Mouse (Mus musculus): ENCODE measurements around the gene Enpp3.

Gene Enpp3

GRCm38 (mm10) chr10:24842676-24843075 lies at the start of gene Enpp3:
Gene Enpp3, minus strand, starts transcription at chr10:24842823.
- no peak for DNase-seq

GRCm38 (mm10) chr10:24888343-24888742 lies 45.7 kb upstream of the Enpp3 start:
- no peak for DNase-seq

- DNase-seq: peak; percentile 9 to 17
These were observed 43.4 kb upstream of the Enpp3 start for GRCm38 (mm10) chr10:24886008-24886407.

GRCm38 (mm10) chr10:24873624-24874023 lies 31.0 kb upstream of the Enpp3 start:
- no peak for DNase-seq

GRCm38 (mm10) chr10:24869760-24870290 lies 27.2 kb upstream of the Enpp3 start, which contains the start of gene Med23:
Gene Med23, plus strand, starts transcription at chr10:24869986.
- DNase-seq: peak; percentile 94 to 97

GRCm38 (mm10) chr10:24864434-24864833 lies 21.8 kb upstream of the Enpp3 start:
- DNase-seq: peak in 1 of 2 experiments; percentile 22

- no peak for DNase-seq
These were observed 20.5 kb upstream of the Enpp3 start for GRCm38 (mm10) chr10:24863146-24863545.

- DNase-seq: no peak
These were observed 625 bp downstream of the Enpp3 start for GRCm38 (mm10) chr10:24841998-24842397.

- no peak for DNase-seq
These were observed 1.8 kb downstream of the Enpp3 start for GRCm38 (mm10) chr10:24840795-24841194.

GRCm38 (mm10) chr10:24836366-24837038 lies 6.1 kb downstream of the Enpp3 start:
- no peak for DNase-seq

GRCm38 (mm10) chr10:24835702-24836342 lies 6.8 kb downstream of the Enpp3 start:
- no peak for DNase-seq

GRCm38 (mm10) chr10:24834634-24835371 lies 7.8 kb downstream of the Enpp3 start:
- DNase-seq: no peak

- no peak for DNase-seq
These were observed 10.3 kb downstream of the Enpp3 start for GRCm38 (mm10) chr10:24832306-24832705.

GRCm38 (mm10) chr10:24831377-24832095 lies 11.1 kb downstream of the Enpp3 start:
- no peak for DNase-seq

GRCm38 (mm10) chr10:24830448-24830847 lies 12.2 kb downstream of the Enpp3 start:
- DNase-seq: no peak

- no peak for DNase-seq
These were observed 14.5 kb downstream of the Enpp3 start for GRCm38 (mm10) chr10:24828136-24828535.

GRCm38 (mm10) chr10:24826130-24826529 lies 16.5 kb downstream of the Enpp3 start:
- no peak for DNase-seq

GRCm38 (mm10) chr10:24825456-24826081 lies 17.1 kb downstream of the Enpp3 start:
- DNase-seq: no peak

- DNase-seq: no peak
These were observed 18.0 kb downstream of the Enpp3 start for GRCm38 (mm10) chr10:24824621-24825020.

- DNase-seq: peak; percentile 7 to 17
These were observed 18.7 kb downstream of the Enpp3 start for GRCm38 (mm10) chr10:24823697-24824535.

- DNase-seq: no peak
These were observed 19.4 kb downstream of the Enpp3 start for GRCm38 (mm10) chr10:24823265-24823664.

Data from thymus, postnatal 36 days (tissue).